Mouse (Mus musculus) liver (tissue): ENCODE results near the gene Larp1b.

Source experiments
- DNase-seq: peaks from one replicate; pipeline ENCODE4 v3.0.0-alpha.2; 2020; ENCODE audit warnings: mixed read lengths

Gene Larp1b

GRCm38 (mm10) chr3:41030705-41031104 lies 81.1 kb downstream of the Larp1b start:
- no peak for DNase-seq

GRCm38 (mm10) chr3:41031286-41032210 lies 81.9 kb downstream of the Larp1b start:
- no peak for DNase-seq

GRCm38 (mm10) chr3:41038297-41038916 lies 88.8 kb downstream of the Larp1b start:
- DNase-seq, result no peak

- no peak for DNase-seq
These were observed 91.6 kb downstream of the Larp1b start for GRCm38 (mm10) chr3:41041241-41041640.

- peak; percentile 26 for DNase-seq
These were observed 92.7 kb downstream of the Larp1b start for GRCm38 (mm10) chr3:41042195-41042938.

- DNase-seq, result no peak
These were observed 94.2 kb downstream of the Larp1b start for GRCm38 (mm10) chr3:41043756-41044354.

GRCm38 (mm10) chr3:41047838-41048237 lies 98.2 kb downstream of the Larp1b start:
- no peak for DNase-seq

GRCm38 (mm10) chr3:41053334-41053733 lies 103.7 kb downstream of the Larp1b start:
- no peak for DNase-seq

GRCm38 (mm10) chr3:41058395-41058794 lies 108.8 kb downstream of the Larp1b start:
- no peak for DNase-seq

GRCm38 (mm10) chr3:41059249-41059648 lies 109.6 kb downstream of the Larp1b start:
- no peak for DNase-seq

GRCm38 (mm10) chr3:41061831-41062565 lies 112.4 kb downstream of the Larp1b start:
- no peak for DNase-seq

- DNase-seq, result no peak
These were observed 113.1 kb downstream of the Larp1b start for GRCm38 (mm10) chr3:41062758-41063157.

- DNase-seq, result no peak
These were observed 115.7 kb downstream of the Larp1b start for GRCm38 (mm10) chr3:41065320-41065719.

GRCm38 (mm10) chr3:41070519-41070918 lies 120.9 kb downstream of the Larp1b start:
- no peak for DNase-seq

GRCm38 (mm10) chr3:41075376-41075775 lies 125.7 kb downstream of the Larp1b start:
- DNase-seq, result no peak

- no peak for DNase-seq
These were observed 129.0 kb downstream of the Larp1b start for GRCm38 (mm10) chr3:41078673-41079072.

- peak; percentile 42 for DNase-seq
These were observed 131.1 kb downstream of the Larp1b start for GRCm38 (mm10) chr3:41080724-41081123.

GRCm38 (mm10) chr3:41081474-41082301 lies 132.1 kb downstream of the Larp1b start:
- DNase-seq, result peak; percentile 68

GRCm38 (mm10) chr3:41082520-41082884 lies 132.9 kb downstream of the Larp1b start:
- DNase-seq, result no peak

GRCm38 (mm10) chr3:41082885-41083789 lies 133.5 kb downstream of the Larp1b start, which contains the start of gene Pgrmc2:
Gene Pgrmc2, minus strand, starts transcription at chr3:41083046.
- DNase-seq, result peak; percentile 99
